Mouse (Mus musculus) liver, postnatal 0 days (tissue): ENCODE measurements at regions not wholly inside any gene's neighbourhood (a gene's known extent, or its start where the extent isn't known, plus 50 kb on each side); places are given as distances from the start of the nearest gene placed in this dataset.

Source experiments
- ATAC-seq: fragments of 200-750 bp; cut with Nextera tagmentation; 2 replicates; pipeline ENCODE4 v1.8.0; 2017; ENCODE audit warnings: mild to moderate bottlenecking, moderate library complexity
- DNase-seq: peaks from one replicate; pipeline ENCODE4 v3.0.0-alpha.2; 2016
- H3K27ac ChIP-seq: fragments of 300-500 bp; sonication (generic); 2 replicates; pipeline ENCODE4 v1.5.1; 2014; ENCODE audit warnings: antibody characterized with exemption, moderate library complexity, mild to moderate bottlenecking, low read depth
- H3K27me3 ChIP-seq: fragments of 300-500 bp; sonication (generic); 2 replicates; pipeline ENCODE4 v1.6.1; 2014; ENCODE audit warnings: low read length, control low read depth, mixed read lengths; ENCODE audit not compliant: insufficient read depth
- H3K36me3 ChIP-seq: fragments of 300-500 bp; sonication (generic); replicated peaks from 2 replicates; pipeline ENCODE4 v1.6.1; 2014; ENCODE audit warnings: mild to moderate bottlenecking, control low read depth, low read length, moderate library complexity, mixed read lengths; ENCODE audit not compliant: insufficient read depth
- H3K4me1 ChIP-seq: fragments of 300-500 bp; sonication (generic); 2 replicates; pipeline ENCODE4 v1.6.1; 2014; ENCODE audit warnings: antibody characterized with exemption, mild to moderate bottlenecking, control low read depth; ENCODE audit not compliant: insufficient read depth
- H3K4me2 ChIP-seq: fragments of 300-500 bp; sonication (generic); 2 replicates; pipeline ENCODE4 v1.6.1; 2014; ENCODE audit warnings: low read depth, mild to moderate bottlenecking, low read length, moderate library complexity, mixed read lengths
- H3K4me3 ChIP-seq: fragments of 300-500 bp; sonication (generic); 2 replicates; pipeline ENCODE4 v1.5.1; 2014; ENCODE audit warnings: low read depth, low read length
- H3K9ac ChIP-seq: fragments of 300-500 bp; sonication (generic); replicated peaks from 2 replicates; pipeline ENCODE4 v1.6.1; 2014; ENCODE audit warnings: mild to moderate bottlenecking, moderate library complexity
- H3K9me3 ChIP-seq: fragments of 300-500 bp; sonication (generic); 2 replicates; pipeline ENCODE4 v1.6.1; 2016; ENCODE audit warnings: mild to moderate bottlenecking, control low read depth, low read length, mixed read lengths
- CTCF ChIP-seq: sonication (generic); IDR thresholded peaks from 2 replicates; pipeline ENCODE4 v1.5.1; 2016; ENCODE audit warnings: antibody characterized with exemption, low read depth
- EP300 ChIP-seq: IDR thresholded peaks from 2 replicates; pipeline ENCODE4 v1.6.1; 2016; ENCODE audit warnings: antibody characterized with exemption, low read depth, mild to moderate bottlenecking
- WGBS: fragments of 180-500 bp; shearing (Covaris S2); extraction: QIAGEN DNeasy Blood & Tissue Kit; methylation state at CpG from one replicate; pipeline ENCODE4 v1.1.7; 2014; ENCODE audit not compliant: insufficient replicate concordance; 5-methylcytosine and 5-hydroxymethylcytosine counted together

- no peak for ATAC-seq
- DNase-seq, result no peak
- H3K4me2 ChIP-seq, result no peak overlapping the region
- no peaks in the 10 kb centered on the region for H3K27me3 ChIP-seq
- H3K4me1 ChIP-seq, result no peaks in the 10 kb centered on the region
- no peak overlapping the region for H3K4me3 ChIP-seq
- TF ChIP-seq CTCF (no peak), EP300 (no peak)
- H3K9ac ChIP-seq, result no peak overlapping the region
- H3K9me3 ChIP-seq, result no peaks in the 10 kb centered on the region
- H3K36me3 ChIP-seq, result no peaks in the 10 kb centered on the region
- 52% methylated on average over 6 of the region's 6 CpGs for WGBS
- H3K27ac ChIP-seq, result no peak overlapping the region
Measured at GRCm38 (mm10) chr16:77300572-77301213, 287.2 kb downstream of the Usp25 start.

DNA sequence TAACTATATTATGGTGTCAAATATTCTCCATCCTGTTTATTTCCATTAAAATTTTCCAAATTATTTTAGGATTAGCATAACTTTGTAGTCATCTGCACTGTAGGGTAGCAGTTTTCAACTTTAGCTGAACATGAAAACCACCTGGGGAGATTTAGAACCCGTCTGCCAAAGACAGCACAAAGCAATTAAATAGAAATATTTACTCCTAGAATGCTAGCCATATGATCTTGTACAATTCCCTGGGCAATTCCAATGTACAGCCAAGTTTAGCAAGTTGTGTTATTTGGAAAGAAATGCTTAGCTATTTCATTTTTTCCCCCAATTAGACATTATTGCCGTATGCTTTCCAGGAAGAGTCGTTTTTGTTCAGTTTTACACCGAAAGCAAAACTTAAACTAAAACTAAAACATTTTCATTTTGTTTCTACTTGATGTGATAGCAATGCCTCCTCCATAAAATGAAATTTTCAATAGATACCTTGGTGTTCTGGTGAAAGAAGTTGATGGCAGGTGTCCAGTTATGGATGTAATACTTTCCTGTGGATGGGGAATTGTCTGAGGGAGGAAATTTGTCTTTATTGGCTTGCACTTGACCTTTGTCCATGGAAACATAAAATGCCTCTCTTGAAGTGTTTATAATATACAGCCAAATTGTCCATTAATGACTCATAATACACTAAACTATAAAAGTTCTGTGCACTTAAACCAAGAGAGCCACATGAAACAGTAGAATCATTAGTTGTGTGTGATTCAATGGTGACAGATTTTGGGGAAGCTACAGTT is 282.3 kb downstream of the Usp25 start:
- Histone ChIP-seq H3K4me3 (no peak overlapping the region), H3K36me3 (no peaks in the 10 kb centered on the region), H3K9me3 (no peaks in the 10 kb centered on the region), H3K9ac (no peak overlapping the region), H3K4me1 (no peaks in the 10 kb centered on the region), H3K4me2 (no peak overlapping the region), H3K27ac (no peak overlapping the region), H3K27me3 (no peaks in the 10 kb centered on the region)
- no peak for DNase-seq
- ATAC-seq, result no peak
- no peak for TF ChIP-seq EP300
- no peak for TF ChIP-seq CTCF
- WGBS, result 85% methylated on average over 4 of the region's 4 CpGs

- no peaks in the 10 kb centered on the region for H3K4me1 ChIP-seq
- H3K27me3 ChIP-seq, result no peaks in the 10 kb centered on the region
- no peak overlapping the region for H3K9ac ChIP-seq
- H3K36me3 ChIP-seq, result no peaks in the 10 kb centered on the region
- no peak overlapping the region for H3K4me3 ChIP-seq
- H3K9me3 ChIP-seq, result no peaks in the 10 kb centered on the region
- DNase-seq, result no peak
- 79% methylated on average over 2 of the region's 2 CpGs for WGBS
- no peak overlapping the region for H3K4me2 ChIP-seq
- no peak for TF ChIP-seq CTCF
- TF ChIP-seq EP300, result no peak
- no peak for ATAC-seq
- no peak overlapping the region for H3K27ac ChIP-seq
Measured at GRCm38 (mm10) chr16:77292317-77292771, 278.8 kb downstream of the Usp25 start.

DNA sequence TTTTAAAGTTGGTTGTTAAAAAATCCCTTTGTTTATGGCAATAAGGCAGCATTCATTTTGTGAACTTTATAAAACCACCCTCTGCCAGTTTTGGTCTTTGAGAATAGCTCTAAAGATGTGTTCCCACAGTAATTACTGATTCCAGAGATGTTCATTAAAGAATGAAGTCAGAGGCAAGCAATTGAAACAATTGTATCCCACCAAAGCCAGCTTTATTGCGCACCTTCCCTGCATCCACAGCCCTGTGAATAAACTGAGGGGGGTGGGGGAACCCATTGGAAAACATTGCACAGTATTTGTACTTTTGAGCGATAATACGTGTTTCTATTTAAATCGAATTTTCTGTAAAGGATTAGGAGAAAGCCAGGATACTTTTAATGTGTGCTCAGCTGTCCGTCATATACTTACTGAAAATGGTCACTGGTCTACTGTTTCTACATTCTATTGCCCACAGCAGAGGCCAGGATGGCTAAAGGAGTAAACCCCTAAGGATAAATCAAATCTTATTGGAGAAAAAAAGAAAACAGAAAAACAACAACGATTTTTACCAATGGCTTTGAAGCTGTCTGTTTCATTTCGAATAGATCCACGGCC is 278.3 kb downstream of the Usp25 start:
- Histone ChIP-seq H3K9ac (no peak overlapping the region), H3K9me3 (no peaks in the 10 kb centered on the region), H3K36me3 (no peaks in the 10 kb centered on the region), H3K27me3 (no peaks in the 10 kb centered on the region), H3K4me2 (no peak overlapping the region), H3K4me3 (no peak overlapping the region), H3K4me1 (no peaks in the 10 kb centered on the region), H3K27ac (no peak overlapping the region)
- no peak for ATAC-seq
- WGBS, result 79% methylated on average over 8 of the region's 8 CpGs
- DNase-seq, result no peak
- TF ChIP-seq EP300, result no peak
- TF ChIP-seq CTCF, result no peak

- no peak overlapping the region for H3K9ac ChIP-seq
- DNase-seq (no peak), ATAC-seq (no peak)
- no peaks in the 10 kb centered on the region for H3K9me3 ChIP-seq
- TF ChIP-seq CTCF, result no peak
- no peak for TF ChIP-seq EP300
- no peaks in the 10 kb centered on the region for H3K27me3 ChIP-seq
- H3K4me3 ChIP-seq, result no peak overlapping the region
- WGBS, result 44% methylated on average over 4 of the region's 4 CpGs
- H3K4me2 ChIP-seq, result no peak overlapping the region
- no peaks in the 10 kb centered on the region for H3K36me3 ChIP-seq
- no peaks in the 10 kb centered on the region for H3K4me1 ChIP-seq
- no peak overlapping the region for H3K27ac ChIP-seq
Measured at GRCm38 (mm10) chr16:77284205-77284604, 270.7 kb downstream of the Usp25 start.

DNA sequence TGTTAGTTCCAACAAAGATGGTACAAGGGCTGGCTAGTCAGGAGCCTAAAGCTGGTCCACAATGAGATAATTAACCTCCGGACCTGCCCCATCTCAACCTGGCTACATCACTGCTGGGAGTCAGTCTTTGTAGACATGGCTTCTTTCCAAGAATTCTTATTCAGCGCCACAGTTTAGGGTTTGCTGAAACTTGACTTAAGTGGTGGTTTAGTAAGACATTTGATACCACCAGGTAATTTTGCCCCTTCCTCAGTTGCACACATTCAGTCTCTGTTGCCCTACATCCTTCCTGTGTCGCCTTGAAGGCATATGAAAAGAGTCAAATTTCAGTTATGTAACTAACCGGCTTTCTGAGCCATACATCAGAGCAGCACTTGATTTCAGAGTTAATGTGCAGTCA is 266.4 kb downstream of the Usp25 start:
- 84% methylated on average over 4 of the region's 4 CpGs for WGBS
- H3K4me2 ChIP-seq, result no peak overlapping the region
- no peak for TF ChIP-seq EP300
- no peak for TF ChIP-seq CTCF
- ATAC-seq (no peak), DNase-seq (no peak)
- H3K27me3 ChIP-seq, result no peaks in the 10 kb centered on the region
- no peaks in the 10 kb centered on the region for H3K9me3 ChIP-seq
- no peak overlapping the region for H3K27ac ChIP-seq
- H3K9ac ChIP-seq, result no peak overlapping the region
- H3K36me3 ChIP-seq, result no peaks in the 10 kb centered on the region
- H3K4me1 ChIP-seq, result no peaks in the 10 kb centered on the region
- H3K4me3 ChIP-seq, result no peak overlapping the region
